Mouse (Mus musculus) bone marrow macrophage, adult 2 months (primary cell): ENCODE measurements around the gene Dmrtc1c2. TPM values are rescaled to one million over a fixed set of nuclear protein-coding genes. Genes with fewer than 3 reads are reported as not detected.
"Not testable (repeated sequence)": the region's sequence is repeated elsewhere in the genome, so short reads cannot be mapped to it uniquely, and the experiment has no call there.

Experiments
- H3K27ac ChIP-seq: 2 replicates; pipeline ENCODE4 v1.5.1; 2012; ENCODE audit warnings: low read depth, low read length; ENCODE audit not compliant: insufficient read depth
- H3K4me1 ChIP-seq: 2 replicates; pipeline ENCODE4 v1.6.1; 2012; ENCODE audit warnings: low read length; ENCODE audit not compliant: control insufficient read depth, insufficient read depth
- H3K4me3 ChIP-seq: 2 replicates; pipeline ENCODE4 v1.5.1; 2012; ENCODE audit warnings: mild to moderate bottlenecking, low read length, moderate library complexity; ENCODE audit not compliant: insufficient read depth
- CTCF ChIP-seq: IDR thresholded peaks from 2 replicates; pipeline ENCODE4 v1.5.1; 2012; ENCODE audit warnings: low read depth, mild to moderate bottlenecking, low read length, moderate library complexity
- POLR2A ChIP-seq: IDR thresholded peaks from 2 replicates; pipeline ENCODE4 v1.6.1; 2012; ENCODE audit warnings: mild to moderate bottlenecking, low read depth, low read length, borderline replicate concordance
- polyA plus RNA-seq: library from polyadenylated mRNA; stranded (reverse); fragments of >200 nt; gene quantifications from 2 replicates; pipeline ENCODE4 v1.2.4, GENCODE M21; 2012; ENCODE audit not compliant: missing spikeins, insufficient read depth, insufficient read length

Dmrtc1c2 gene
- polyA plus RNA-seq, result not detected in 2 replicates

- not testable (repeated sequence) for H3K4me3 ChIP-seq, H3K27ac ChIP-seq
These were observed at the start of gene Dmrtc1c2 for GRCm38 (mm10) chrX:102854516-102854915. Gene Dmrtc1c2, minus strand, starts transcription at chrX:102854616.

GRCm38 (mm10) chrX:102867871-102868270, 13.5 kb upstream of the Dmrtc1c2 start, which contains the start of gene 1700031F05Rik:
Gene 1700031F05Rik, minus strand, starts transcription at chrX:102867971.
- H3K27ac ChIP-seq, result no peak within 1 kb of the TSS
- H3K4me3 ChIP-seq, result no peak within 1 kb of the TSS
- TF ChIP-seq POLR2A, result no peak
- no peak for TF ChIP-seq CTCF
- no peaks in the 10 kb centered on the region for H3K4me1 ChIP-seq

More at GRCm38 (mm10) chrX:102854516-102854915, at the start of gene Dmrtc1c2:
- not testable (repeated sequence) for H3K4me1 ChIP-seq

DNA sequence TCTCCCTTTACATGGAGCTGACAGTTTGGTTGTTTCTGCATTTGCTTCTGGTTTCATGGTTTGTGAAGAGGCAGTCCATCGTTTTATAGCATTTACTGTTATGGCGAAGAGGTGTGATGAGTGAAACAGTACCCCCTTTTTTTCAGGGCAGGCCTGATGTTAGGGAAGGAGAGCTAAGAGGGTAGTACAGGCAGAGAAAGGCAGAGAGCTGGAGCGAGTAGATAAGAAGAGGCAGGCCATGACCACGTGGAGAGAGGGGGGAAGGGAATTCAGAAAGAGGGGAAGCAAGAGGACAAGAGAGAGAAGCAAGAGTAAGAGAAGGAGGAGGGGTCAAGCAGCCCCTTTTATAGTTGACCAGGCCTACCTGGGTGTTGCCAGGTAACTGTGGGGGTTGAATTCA, 42.1 kb downstream of the Dmrtc1c2 start:
- Histone ChIP-seq H3K4me3 (no peak overlapping the region), H3K27ac (no peak overlapping the region), H3K4me1 (no peaks in the 10 kb centered on the region)
- TF ChIP-seq CTCF, result no peak
- TF ChIP-seq POLR2A, result no peak

DNA sequence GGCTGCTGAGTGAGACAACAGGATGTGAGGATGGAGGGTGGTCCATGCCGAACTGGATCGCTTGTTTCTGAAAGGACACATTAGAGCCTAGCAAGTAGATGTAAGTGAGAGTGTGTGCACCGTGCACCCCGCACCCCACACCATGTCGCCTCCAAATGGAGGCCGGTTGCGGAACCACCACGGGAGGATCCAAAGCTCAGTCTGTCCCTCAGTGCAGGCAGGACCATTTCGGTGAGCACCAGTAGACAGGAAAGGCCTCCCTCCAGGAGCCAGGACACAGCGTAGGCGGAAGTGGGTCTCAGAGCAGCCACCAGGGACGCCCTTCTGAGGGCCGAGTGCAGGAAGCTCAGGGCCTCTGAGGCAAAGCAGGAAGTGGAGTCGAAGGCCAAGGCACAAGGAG, 51.8 kb downstream of the Dmrtc1c2 start, which contains the start of gene Dmrtc1c1:
TSS of gene Dmrtc1c1 (plus strand) at position 301 of the 400 bp plus-strand sequence.
- H3K27ac ChIP-seq, H3K4me3 ChIP-seq, H3K4me1 ChIP-seq: not testable (repeated sequence)

Other genes with a start within 250 kb of the Dmrtc1c2 start
- 4.0 and 4.9 TPM in 2 replicates for gene Phka1, start 210.4 kb downstream of the Dmrtc1c2 start, polyA plus RNA-seq
- not detected in 2 replicates for gene Gm3880, start 167.6 kb downstream of the Dmrtc1c2 start, polyA plus RNA-seq
- gene Gm9112, start 147.0 kb downstream of the Dmrtc1c2 start, polyA plus RNA-seq, result not detected in 2 replicates
- gene Dmrtc1b, start 146.8 kb downstream of the Dmrtc1c2 start, polyA plus RNA-seq, result not detected in 2 replicates
- not detected in 2 replicates for gene Dmrtc1c1, start 51.7 kb downstream of the Dmrtc1c2 start, polyA plus RNA-seq
- gene 1700031F05Rik, start 13.4 kb upstream of the Dmrtc1c2 start, polyA plus RNA-seq, result not detected in 2 replicates
- not detected in 2 replicates for gene Dmrtc1a, start 54.1 kb upstream of the Dmrtc1c2 start, polyA plus RNA-seq
- gene 1700011M02Rik, start 54.3 kb upstream of the Dmrtc1c2 start, polyA plus RNA-seq, result not detected in 2 replicates
- gene 1700018G05Rik, start 73.8 kb upstream of the Dmrtc1c2 start, polyA plus RNA-seq, result not detected in 2 replicates